Mouse (Mus musculus) intestine, embryonic 15.5 days (tissue): ENCODE data around the gene Pus10. TPM values are rescaled to one million over a fixed set of nuclear protein-coding genes. Genes with fewer than 3 reads are reported as not detected.

Source experiments
- ATAC-seq: fragments of 200-750 bp; cut with Nextera tagmentation; 2 replicates; pipeline ENCODE4 v1.8.0; 2017; ENCODE audit warnings: moderate TSS enrichment, moderate library complexity
- H3K27ac ChIP-seq: fragments of 300-500 bp; sonication (generic); 2 replicates; pipeline ENCODE4 v1.5.1; 2015; ENCODE audit warnings: mild to moderate bottlenecking, inconsistent platforms
- H3K27me3 ChIP-seq: fragments of 300-500 bp; sonication (generic); replicated peaks from 2 replicates; pipeline ENCODE4 v1.6.1; 2015; ENCODE audit warnings: inconsistent platforms
- H3K36me3 ChIP-seq: fragments of 300-500 bp; sonication (generic); 2 replicates; pipeline ENCODE4 v1.6.1; 2015; ENCODE audit warnings: inconsistent platforms
- H3K4me1 ChIP-seq: fragments of 300-500 bp; sonication (generic); replicated peaks from 2 replicates; pipeline ENCODE4 v1.6.1; 2015; ENCODE audit warnings: inconsistent platforms
- H3K4me2 ChIP-seq: fragments of 300-500 bp; sonication (generic); replicated peaks from 2 replicates; pipeline ENCODE4 v1.6.1; 2015; ENCODE audit warnings: mild to moderate bottlenecking, inconsistent platforms
- H3K4me3 ChIP-seq: fragments of 300-500 bp; sonication (generic); replicated peaks from 2 replicates; pipeline ENCODE4 v1.5.1; 2015; ENCODE audit warnings: inconsistent platforms
- H3K9ac ChIP-seq: fragments of 300-500 bp; sonication (generic); 2 replicates; pipeline ENCODE4 v1.6.1; 2015; ENCODE audit warnings: inconsistent platforms
- H3K9me3 ChIP-seq: fragments of 300-500 bp; sonication (generic); 2 replicates; pipeline ENCODE4 v1.6.1; 2016; ENCODE audit warnings: inconsistent platforms
- WGBS: fragments of 180-500 bp; shearing (Covaris S2); methylation state at CpG from one replicate; pipeline ENCODE4 v1.1.7; 2015; 5-methylcytosine and 5-hydroxymethylcytosine counted together
- polyA plus RNA-seq: library from polyadenylated mRNA; unstranded; fragments of >200 nt; fragmentation: Nextera tagmentation; extraction: Ambion mirVana; gene quantifications from 2 replicates; pipeline ENCODE4 v1.2.1, GENCODE M21; 2015

Gene Pus10
- 20.1 and 24.2 TPM in 2 replicates for polyA plus RNA-seq

DNA sequence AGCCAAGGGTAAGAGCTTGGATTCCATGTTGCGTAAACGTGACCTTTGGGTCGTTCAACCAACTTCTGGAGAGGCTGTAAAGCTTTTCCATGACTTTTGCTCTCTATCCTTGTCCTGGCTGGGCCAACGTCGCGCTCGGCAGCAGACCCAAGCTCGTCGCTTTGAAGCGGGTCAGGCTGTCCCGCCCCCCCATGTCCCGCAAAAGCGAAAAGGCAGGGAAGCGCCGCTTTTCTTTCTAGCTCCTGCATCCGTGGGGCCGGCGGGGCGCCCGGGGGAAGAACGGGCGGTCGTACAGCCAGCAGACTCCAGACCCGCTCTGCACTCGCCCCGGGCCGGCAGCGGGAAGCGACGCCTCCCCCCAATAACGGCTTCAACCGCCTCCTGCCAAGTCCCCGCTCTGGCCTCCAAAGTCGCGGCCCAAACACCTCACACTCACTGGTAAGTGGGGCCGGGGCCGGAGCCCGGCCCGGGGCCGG, at the start of gene Pus10:
TSS of gene Pus10 (plus strand) at position 364 of the 476 bp plus-strand sequence.
- Histone ChIP-seq H3K4me2 (peak within 1 kb of the TSS; percentile 58), H3K36me3 (no peaks in the 10 kb centered on the region), H3K27ac (peak within 1 kb of the TSS; percentile 99), H3K9me3 (no peaks in the 10 kb centered on the region), H3K27me3 (no peaks in the 10 kb centered on the region), H3K9ac (peak within 1 kb of the TSS; percentile 94), H3K4me3 (peak within 1 kb of the TSS; percentile 94), H3K4me1 (0 out of 2 replicates have a peak, but pooled peaks cover 2% of the 10 kb centered on the region)
- ATAC-seq = peak; percentile 68
- under 1% methylated on average over 40 of the region's 40 CpGs for WGBS

DNA sequence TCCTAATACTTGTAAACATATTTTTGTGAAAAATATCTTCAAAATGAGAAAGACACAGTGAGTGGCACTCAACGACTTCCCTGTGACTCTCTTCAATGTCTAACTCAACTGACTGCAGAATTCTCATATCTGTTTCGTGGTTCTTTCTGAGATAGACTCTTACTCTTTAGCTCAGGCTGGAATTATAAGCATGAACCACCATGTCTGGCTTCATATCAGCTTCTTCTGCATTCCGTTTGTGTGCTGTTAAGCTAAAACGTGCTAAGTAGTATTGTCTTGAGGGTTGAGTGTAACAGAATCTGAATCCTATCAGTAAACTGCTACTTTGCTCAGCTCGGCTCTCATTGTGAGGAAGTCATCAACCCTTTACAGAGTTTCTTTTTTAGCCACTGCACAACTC, 46.5 kb upstream of the Pus10 start:
- Histone ChIP-seq H3K9ac (no peak overlapping the region), H3K4me2 (no peak overlapping the region), H3K4me3 (no peak overlapping the region), H3K27ac (no peak overlapping the region), H3K9me3 (no peaks in the 10 kb centered on the region), H3K4me1 (no peaks in the 10 kb centered on the region), H3K36me3 (no peaks in the 10 kb centered on the region), H3K27me3 (no peaks in the 10 kb centered on the region)
- 78% methylated on average over 5 of the region's 5 CpGs for WGBS
- ATAC-seq = no peak

DNA sequence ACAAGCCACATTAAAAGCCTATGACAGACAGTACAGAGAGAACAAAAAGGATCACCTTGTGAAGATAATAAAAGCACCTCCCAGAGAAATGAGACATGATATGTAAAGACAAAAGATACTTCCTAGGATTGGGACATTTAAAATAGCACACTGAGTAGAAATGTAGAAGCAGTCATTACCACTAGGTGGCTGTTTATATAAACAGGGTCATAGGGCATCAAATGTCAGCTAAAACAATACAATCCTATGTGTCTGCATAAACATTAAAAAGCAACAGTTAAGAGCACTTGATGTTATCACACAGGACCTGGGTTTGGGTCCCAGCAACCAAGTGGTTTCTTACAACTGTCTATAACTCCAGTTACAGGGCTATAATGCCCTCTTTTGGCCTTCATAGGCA, 34.8 kb upstream of the Pus10 start:
- H3K4me1 ChIP-seq = peaks cover 2% of the 10 kb centered on the region; the same call in 1 of the 2 replicates
- no peak overlapping the region for H3K9ac ChIP-seq
- H3K4me2 ChIP-seq = no peak overlapping the region
- no peak overlapping the region for H3K27ac ChIP-seq
- ATAC-seq = no peak
- no peaks in the 10 kb centered on the region for H3K9me3 ChIP-seq
- no peaks in the 10 kb centered on the region for H3K27me3 ChIP-seq
- no peaks in the 10 kb centered on the region for H3K36me3 ChIP-seq
- no peak overlapping the region for H3K4me3 ChIP-seq

DNA sequence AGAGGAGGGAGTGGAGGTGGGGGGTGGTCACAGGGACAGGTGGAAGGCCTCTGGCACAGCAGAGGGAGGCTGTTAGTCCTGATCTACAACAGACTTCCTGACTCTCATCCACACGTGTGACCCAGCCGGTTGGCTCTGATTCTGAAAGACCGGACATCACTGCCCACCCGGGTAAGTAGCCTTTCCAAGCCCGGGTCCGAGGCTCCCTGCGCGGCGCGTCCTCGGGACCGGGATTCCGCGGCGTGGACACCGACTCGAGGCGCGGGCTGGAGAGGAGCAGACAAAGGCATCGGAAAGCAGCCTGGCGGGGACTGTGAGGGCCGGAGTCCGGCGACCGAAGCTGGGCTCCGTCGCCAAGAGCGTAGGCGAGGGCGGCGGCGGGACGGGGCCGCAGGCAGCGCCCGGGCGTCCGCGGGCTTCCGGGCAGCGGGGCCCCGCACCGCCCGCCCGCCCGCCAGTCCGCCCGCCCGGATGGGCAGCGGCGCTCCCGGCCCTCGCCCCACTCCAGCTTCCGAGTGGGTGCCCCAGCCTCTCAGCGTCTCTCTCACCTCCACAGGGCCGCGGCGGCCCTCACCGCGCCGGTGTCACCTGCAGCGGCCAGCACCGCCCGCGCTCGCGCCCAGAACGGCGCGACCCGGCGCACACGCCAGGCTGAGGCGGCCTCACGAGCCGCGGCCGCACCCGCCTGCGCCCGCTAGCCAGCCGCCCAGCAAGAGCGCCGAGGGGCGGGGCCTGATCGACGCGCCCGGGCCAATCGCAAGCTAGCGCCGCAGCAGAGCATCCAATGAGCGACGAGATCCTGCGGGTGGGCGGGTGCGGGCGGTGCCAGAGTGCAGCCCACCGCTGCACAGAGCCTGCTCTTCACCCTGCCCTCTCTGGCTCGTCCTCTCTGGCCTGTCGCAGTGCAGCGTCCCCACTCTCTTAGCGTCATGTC, 32.3 kb upstream of the Pus10 start, which contains the start of gene 0610010F05Rik:
TSS of gene 0610010F05Rik (minus strand) at position 695 of the 934 bp plus-strand sequence.
- peaks cover 2% of the 10 kb centered on the region; the same call in 1 of the 2 replicates for H3K4me1 ChIP-seq
- H3K4me3 ChIP-seq = peak within 1 kb of the TSS; percentile 94
- H3K9ac ChIP-seq = peak within 1 kb of the TSS; percentile 94
- H3K36me3 ChIP-seq = no peaks in the 10 kb centered on the region
- peak within 1 kb of the TSS; percentile 82 for H3K27ac ChIP-seq
- under 1% methylated on average over 101 of the region's 103 CpGs for WGBS
- H3K4me2 ChIP-seq = peak within 1 kb of the TSS; percentile 83
- no peaks in the 10 kb centered on the region for H3K27me3 ChIP-seq
- peak; percentile 99 for ATAC-seq
- no peaks in the 10 kb centered on the region for H3K9me3 ChIP-seq

DNA sequence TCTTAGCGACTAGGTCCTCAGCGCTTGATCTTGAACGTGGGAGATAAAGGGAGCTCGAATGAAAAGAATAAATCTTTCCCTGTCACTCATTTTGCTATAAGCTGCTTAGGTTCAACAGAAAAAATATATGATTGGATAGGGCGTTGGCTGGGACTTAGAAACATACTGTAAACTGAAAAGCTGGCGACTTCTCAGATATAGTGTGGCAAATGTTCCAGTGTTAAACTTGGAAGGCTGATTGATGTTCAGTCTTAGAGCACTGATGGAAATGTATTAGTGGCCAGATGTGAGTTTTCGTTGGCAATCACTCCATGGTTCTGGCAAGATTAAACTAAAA, 31.6 kb upstream of the Pus10 start:
- peak; percentile 23 for ATAC-seq
- 9% methylated on average over 7 of the region's 7 CpGs for WGBS

DNA sequence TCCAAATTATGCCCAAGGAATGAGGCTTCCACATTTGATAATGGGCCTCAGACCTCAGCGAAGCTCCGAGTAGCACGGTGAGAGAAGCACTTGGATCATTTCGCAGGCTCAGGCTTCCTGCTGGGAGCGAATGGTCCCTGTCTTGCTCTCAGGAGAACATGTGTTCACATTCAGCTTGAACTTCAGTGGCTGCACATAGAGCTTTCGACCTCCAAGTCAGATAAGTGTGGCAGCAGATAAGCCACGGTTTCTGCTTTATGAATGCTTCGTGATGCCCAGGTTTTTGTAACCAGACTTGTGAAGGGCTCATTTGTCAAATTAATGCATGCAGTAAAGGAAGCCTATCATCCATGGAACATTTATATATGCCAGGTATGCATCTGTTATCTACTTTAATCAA, 30.9 kb upstream of the Pus10 start:
- no peak overlapping the region for H3K9ac ChIP-seq
- H3K9me3 ChIP-seq = no peaks in the 10 kb centered on the region
- no peak for ATAC-seq
- H3K27ac ChIP-seq = no peak overlapping the region
- no peaks in the 10 kb centered on the region for H3K27me3 ChIP-seq
- peaks cover 2% of the 10 kb centered on the region; the same call in 1 of the 2 replicates for H3K4me1 ChIP-seq
- H3K36me3 ChIP-seq = no peaks in the 10 kb centered on the region
- WGBS = 62% methylated on average over 8 of the region's 8 CpGs
- H3K4me3 ChIP-seq = no peak overlapping the region
- H3K4me2 ChIP-seq = no peak overlapping the region

More for the DNA sequence above, 31.6 kb upstream of the Pus10 start:
- H3K4me2 ChIP-seq = peak overlapping the region; percentile 83
- no peak overlapping the region for H3K9ac ChIP-seq
- H3K4me3 ChIP-seq = peak overlapping the region; percentile 94
- peaks cover 2% of the 10 kb centered on the region; the same call in 1 of the 2 replicates for H3K4me1 ChIP-seq
- no peaks in the 10 kb centered on the region for H3K9me3 ChIP-seq
- no peaks in the 10 kb centered on the region for H3K36me3 ChIP-seq
- no peak overlapping the region for H3K27ac ChIP-seq
- no peaks in the 10 kb centered on the region for H3K27me3 ChIP-seq

DNA sequence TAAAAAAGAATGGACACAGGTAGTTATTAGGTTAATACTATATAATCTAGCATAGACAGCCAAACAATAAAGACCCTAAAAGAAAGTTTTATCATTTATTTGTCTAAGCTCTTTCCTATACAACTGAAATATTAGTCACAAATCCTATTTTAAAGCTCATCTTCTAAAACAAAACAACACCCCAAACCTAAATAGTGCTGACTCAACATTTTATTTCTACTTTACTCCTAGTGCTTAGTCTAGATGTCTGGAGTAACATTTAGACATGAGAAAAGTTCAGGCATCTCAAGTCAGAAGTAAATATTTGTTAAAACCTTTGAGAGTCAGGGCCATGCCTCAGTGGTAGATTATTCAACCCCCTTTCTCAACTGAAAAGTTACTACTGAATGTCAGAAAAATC, 18.0 kb upstream of the Pus10 start:
- Histone ChIP-seq H3K27me3 (no peaks in the 10 kb centered on the region), H3K36me3 (no peaks in the 10 kb centered on the region), H3K9me3 (no peaks in the 10 kb centered on the region), H3K4me1 (no peaks in the 10 kb centered on the region), H3K4me2 (no peak overlapping the region), H3K9ac (no peak overlapping the region), H3K27ac (no peak overlapping the region), H3K4me3 (no peak overlapping the region)
- ATAC-seq = no peak

DNA sequence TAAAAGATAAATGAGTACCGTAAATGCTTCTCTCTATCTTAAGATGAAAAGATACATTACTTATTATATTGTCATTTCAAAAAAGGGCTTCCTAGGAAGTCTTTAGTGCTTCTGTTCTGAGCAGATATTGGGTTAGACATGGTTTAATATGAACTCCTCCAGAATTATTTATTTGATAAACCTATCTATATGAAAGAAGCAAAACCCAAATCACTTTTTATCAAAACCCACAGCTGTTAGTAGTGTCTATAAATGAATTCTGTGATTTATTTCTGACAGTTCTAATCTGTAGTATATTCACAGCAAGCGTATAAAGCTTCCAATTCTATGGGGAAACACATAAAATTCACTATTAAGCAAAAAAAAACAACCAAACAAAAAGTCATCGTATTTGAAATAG, 17.6 kb upstream of the Pus10 start:
- Histone ChIP-seq H3K27me3 (no peaks in the 10 kb centered on the region), H3K27ac (no peak overlapping the region), H3K4me2 (no peak overlapping the region), H3K4me1 (no peaks in the 10 kb centered on the region), H3K9me3 (no peaks in the 10 kb centered on the region), H3K4me3 (no peak overlapping the region), H3K36me3 (no peaks in the 10 kb centered on the region), H3K9ac (no peak overlapping the region)
- 93% methylated on average over 3 of the region's 3 CpGs for WGBS
- no peak for ATAC-seq

DNA sequence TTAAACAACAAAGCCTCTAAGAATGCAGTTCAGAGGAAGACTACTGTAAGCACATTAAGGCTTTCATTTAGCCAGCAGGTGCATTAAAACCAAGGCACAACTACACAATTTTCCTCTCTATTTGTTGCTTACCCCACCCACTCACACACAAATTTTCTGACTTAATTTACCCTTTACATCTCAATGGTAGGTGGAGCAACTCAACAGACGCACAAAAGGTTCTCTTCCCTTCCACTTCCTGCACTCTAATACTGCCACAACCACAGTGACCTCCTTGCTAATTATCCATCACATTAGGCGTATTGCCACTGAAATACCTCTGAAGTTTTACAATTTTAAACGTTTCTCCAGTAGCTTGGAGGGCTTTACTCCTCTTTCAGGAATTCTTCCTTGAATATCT, 11.8 kb upstream of the Pus10 start:
- no peak for ATAC-seq
- no peak overlapping the region for H3K4me2 ChIP-seq
- H3K27ac ChIP-seq = no peak overlapping the region
- no peak overlapping the region for H3K9ac ChIP-seq
- H3K36me3 ChIP-seq = no peaks in the 10 kb centered on the region
- H3K4me3 ChIP-seq = no peak overlapping the region
- WGBS = 79% methylated on average over 3 of the region's 3 CpGs
- H3K27me3 ChIP-seq = no peaks in the 10 kb centered on the region
- no peaks in the 10 kb centered on the region for H3K9me3 ChIP-seq
- no peaks in the 10 kb centered on the region for H3K4me1 ChIP-seq

DNA sequence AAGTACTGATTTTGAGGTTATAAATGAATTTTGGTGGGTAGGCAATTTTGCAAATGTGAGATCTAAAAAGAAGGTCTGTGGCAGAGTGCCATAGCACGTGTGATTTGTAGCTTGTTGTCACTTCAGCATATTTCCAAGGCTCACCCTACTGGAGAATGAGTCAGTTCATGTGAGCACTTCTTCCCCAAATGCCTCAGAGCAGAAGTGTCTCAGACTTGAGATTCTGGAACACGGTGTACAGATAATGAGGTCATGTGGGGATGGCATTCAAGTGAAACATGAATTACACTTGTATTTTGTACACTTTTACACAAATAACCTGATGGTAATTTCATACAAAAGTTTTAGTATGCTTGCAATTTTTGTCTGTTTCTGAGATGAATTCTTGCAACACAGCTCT, 7.7 kb upstream of the Pus10 start:
- Histone ChIP-seq H3K27me3 (no peaks in the 10 kb centered on the region), H3K36me3 (no peaks in the 10 kb centered on the region), H3K4me3 (no peak overlapping the region), H3K9me3 (no peaks in the 10 kb centered on the region), H3K27ac (no peak overlapping the region), H3K4me2 (no peak overlapping the region), H3K9ac (no peak overlapping the region), H3K4me1 (no peaks in the 10 kb centered on the region)
- WGBS = 75% methylated on average over 2 of the region's 2 CpGs
- ATAC-seq = no peak

DNA sequence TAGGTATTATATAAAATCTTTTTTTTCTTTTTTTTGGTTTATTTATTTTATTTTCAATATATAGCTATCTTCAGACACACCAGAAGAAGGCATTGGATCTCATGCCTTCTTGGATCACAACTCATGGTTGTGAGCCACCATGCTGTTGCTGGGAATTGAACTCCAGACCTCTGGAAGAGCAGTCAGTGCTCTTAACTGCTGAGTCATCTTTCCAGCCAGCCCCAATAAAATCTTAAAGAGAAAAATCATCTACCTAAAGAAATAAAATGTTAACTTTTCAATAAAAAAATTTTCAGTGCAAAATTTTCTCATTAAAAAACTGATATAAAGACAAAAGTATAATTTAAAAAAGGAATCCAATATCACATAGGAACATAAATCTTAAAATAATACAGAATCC, 1.2 kb upstream of the Pus10 start:
- Histone ChIP-seq H3K4me1 (0 out of 2 replicates have a peak, but pooled peaks cover 2% of the 10 kb centered on the region), H3K4me2 (no peak overlapping the region), H3K9ac (no peak overlapping the region), H3K4me3 (no peak overlapping the region), H3K9me3 (no peaks in the 10 kb centered on the region), H3K27me3 (no peaks in the 10 kb centered on the region), H3K36me3 (no peaks in the 10 kb centered on the region), H3K27ac (no peak overlapping the region)
- no peak for ATAC-seq

DNA sequence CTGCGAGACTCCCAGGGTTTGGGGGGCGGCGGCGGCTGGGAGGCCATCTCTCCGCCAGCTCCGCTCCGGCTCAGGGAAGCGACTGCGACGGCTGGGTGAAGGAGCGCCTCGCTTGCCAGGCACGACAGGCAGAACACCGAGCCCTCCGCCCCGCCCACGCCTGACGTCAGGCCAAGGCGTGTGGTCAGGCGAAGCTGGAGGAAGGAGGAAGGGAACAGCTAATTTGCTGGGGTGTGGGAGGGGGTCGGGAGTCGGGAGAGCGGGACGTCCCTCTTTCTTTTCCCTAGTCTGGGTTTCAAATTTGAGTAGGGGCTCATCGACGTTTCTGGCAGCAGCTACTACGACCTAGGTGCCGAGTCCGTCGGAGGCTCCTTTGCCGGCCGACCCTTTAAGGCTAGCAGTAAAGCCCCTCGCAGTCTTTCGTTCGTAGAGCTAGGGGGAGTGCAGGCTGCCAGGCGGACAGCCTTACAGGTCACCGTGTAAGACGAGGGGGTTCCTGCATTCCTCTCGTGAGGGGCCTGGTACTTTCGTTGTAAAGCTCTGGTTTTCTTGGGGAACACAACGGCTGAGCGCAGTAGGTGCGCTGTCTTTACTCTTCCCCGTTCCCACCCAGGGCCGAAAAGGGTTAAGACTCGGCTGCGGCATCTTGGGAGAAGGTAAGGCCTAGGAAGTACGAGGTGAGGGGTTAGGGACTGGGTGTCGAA, 476 bp downstream of the Pus10 start, which contains the start of gene Pex13:
TSS of gene Pex13 (minus strand) at position 162 of the 704 bp plus-strand sequence.
- H3K27me3 ChIP-seq = no peaks in the 10 kb centered on the region
- no peaks in the 10 kb centered on the region for H3K9me3 ChIP-seq
- WGBS = under 1% methylated on average over 49 of the region's 49 CpGs
- 0 out of 2 replicates have a peak, but pooled peaks cover 2% of the 10 kb centered on the region for H3K4me1 ChIP-seq
- H3K27ac ChIP-seq = peak within 1 kb of the TSS; percentile 99
- peak; percentile 98 for ATAC-seq
- peak within 1 kb of the TSS; percentile 94 for H3K9ac ChIP-seq
- H3K36me3 ChIP-seq = no peaks in the 10 kb centered on the region
- peak within 1 kb of the TSS; percentile 58 for H3K4me2 ChIP-seq
- H3K4me3 ChIP-seq = peak within 1 kb of the TSS; percentile 94
